Mouse (Mus musculus) retina, adult 2 months (tissue): ENCODE data around the gene Wnt2b.

Source experiments
- DNase-seq: peaks from one replicate; pipeline ENCODE4 v3.0.0-alpha.2; 2012; ENCODE audit warnings: low read depth, low spot score

Gene Wnt2b

GRCm38 (mm10) chr3:104896141-104896540 is 65.6 kb downstream of the Wnt2b start:
- DNase-seq = no peak
